Mouse (Mus musculus) granulocyte monocyte progenitor cell, adult 5-6 weeks (primary cell): ENCODE measurements around the gene Rpl32. TPM values are rescaled to one million over a fixed set of nuclear protein-coding genes. Genes with fewer than 3 reads are reported as not detected.

Experiments used
- ATAC-seq: replicated peaks from 2 replicates; pipeline ENCODE4 v1.8.0; 2016; ENCODE audit warnings: mild to moderate bottlenecking, moderate TSS enrichment, inconsistent platforms; ENCODE audit not compliant: poor library complexity, severe bottlenecking
- total RNA-seq, 2 experiments: library from RNA; stranded (forward) in 1 of 2; stranded (reverse) in 1 of 2; fragments of 200-712, 200-1000 nt in 1 of 2; fragments of >200 nt in 1 of 2; fragmentation: Nextera tagmentation in 1 of 2; gene quantifications; 2 replicates each; pipeline ENCODE4 v1.2.3; 2014 to 2017

The Rpl32 gene
- total RNA-seq (2014; fragmentation: Nextera tagmentation) (4,964 and 5,314 TPM in 2 replicates), total RNA-seq (2017) (4,316 and 4,490 TPM in 2 replicates)

DNA sequence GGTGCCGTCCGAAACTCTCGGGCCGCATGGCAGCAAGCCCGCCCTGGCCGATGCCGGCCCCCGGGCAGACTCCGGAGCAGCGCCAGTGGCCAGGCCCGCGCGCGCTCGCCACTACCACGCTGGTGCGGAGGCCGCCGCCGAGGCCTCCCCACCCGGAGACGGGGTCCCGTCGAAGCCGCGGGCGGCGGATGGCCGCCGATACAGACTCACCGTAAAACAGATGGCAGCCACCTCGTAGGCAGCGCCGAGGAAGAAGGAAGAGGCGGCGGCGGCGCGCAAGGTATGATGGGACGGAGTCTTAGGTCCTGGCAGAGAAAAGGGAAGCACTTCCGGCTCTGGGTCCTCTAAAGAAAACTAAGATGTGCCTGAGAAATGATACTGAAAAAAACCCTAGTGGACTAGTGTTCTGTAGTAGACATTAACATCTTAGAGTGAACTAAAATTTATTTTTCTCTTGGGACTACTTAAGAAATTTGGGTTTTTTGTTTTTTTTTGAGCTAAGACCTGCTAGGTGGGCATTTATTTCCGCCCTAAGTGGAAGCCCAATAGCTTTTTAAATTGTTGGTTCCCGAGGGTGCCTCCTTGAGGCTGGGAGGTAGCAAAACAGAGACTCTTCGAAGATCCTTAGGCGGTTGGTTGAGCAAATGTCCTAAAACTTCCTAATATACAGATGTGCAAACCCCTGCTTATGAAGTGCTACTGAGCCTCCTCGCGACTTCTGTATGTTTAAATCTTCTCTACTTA lies at the start of gene Rpl32:
Gene Rpl32, minus strand, starts transcription at position 260 of the 744 bp plus-strand sequence.
- ATAC-seq = peak; percentile 84

DNA sequence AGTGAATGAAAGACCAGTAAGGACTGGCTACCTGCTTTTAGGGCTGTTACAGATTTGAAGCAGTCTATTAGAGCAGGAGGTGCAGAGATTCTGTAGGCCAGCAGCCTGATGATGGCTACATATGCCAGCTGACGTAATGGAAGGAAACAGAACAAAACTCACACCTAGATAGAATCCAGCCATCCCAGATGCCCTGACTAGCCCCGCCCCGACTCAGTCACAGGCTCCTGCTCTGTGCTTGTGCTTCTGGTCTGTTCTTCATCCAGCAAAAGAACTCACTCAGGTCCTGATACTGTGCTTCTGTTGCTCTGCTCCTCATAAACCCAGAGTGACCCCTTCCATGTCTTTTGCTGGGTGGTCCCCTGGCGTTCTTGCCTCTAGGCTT lies 47.8 kb upstream of the Rpl32 start:
- no peak for ATAC-seq

DNA sequence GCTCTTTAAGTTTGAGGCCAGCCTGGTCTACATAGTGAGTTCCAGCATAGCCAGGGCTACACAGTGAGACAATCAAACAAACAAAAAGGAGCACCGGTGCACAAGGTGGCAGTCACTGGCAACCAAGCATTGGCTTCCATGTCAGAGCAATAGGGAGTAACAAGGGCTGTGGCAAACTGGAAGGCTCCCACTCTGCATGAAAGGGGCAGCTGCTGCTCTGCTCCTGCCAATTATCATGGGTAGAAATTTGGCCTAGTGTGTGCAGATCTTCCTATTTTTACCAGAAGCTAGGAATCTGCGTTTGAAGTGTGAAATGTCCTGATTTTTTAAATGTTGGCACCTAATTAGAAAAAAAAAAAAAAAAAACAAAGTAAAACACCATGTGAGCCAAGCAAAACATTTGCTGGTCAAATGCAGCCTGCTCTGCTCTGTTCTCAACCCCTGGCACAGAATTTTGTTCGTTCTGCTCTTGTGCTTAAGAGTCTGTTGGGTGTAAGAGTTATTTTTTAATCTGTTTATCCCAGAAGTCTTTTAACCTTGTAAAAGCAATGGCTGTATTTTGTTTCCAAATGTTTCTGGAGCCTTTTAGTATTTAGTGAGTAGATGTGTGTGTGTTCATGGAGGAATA lies 47.3 kb upstream of the Rpl32 start:
- ATAC-seq = no peak

DNA sequence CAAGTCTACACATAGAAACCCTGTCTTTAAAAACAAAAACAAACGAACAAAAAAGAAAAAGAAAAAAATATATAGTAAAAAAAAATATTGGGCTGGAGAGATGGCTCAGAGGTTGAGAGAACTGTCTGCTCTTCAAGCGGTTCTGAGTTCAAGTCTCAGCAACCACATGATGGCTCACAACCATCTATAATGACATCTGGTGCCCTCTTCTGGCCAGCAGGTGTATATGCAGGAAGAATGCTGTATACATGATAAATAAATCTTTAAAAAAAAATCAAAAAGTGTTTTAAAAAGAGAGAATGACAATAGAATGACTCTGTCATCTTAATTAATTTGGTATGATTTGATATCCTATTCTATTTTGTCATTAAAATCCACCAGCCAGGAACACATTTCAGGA lies 45.9 kb upstream of the Rpl32 start:
- ATAC-seq = no peak

DNA sequence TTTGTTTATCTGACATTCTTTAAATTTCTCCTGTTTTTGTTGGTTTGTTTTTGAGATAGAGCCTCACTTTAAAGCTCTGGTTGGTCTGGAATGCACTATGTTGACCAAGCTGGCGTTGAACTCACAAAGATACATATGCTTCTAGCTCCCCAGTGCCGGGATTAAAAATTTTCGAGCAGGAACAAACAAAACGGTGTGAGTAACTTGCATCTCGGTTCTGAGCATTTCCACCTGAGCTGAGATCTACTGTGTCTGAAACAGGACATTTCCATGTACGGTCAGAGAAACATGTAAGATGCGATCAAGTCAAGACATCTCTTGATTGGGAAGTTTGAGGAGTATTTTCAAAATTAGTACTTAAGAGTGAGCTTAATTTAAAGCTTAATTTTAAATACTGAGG lies 45.4 kb upstream of the Rpl32 start:
- ATAC-seq = no peak

DNA sequence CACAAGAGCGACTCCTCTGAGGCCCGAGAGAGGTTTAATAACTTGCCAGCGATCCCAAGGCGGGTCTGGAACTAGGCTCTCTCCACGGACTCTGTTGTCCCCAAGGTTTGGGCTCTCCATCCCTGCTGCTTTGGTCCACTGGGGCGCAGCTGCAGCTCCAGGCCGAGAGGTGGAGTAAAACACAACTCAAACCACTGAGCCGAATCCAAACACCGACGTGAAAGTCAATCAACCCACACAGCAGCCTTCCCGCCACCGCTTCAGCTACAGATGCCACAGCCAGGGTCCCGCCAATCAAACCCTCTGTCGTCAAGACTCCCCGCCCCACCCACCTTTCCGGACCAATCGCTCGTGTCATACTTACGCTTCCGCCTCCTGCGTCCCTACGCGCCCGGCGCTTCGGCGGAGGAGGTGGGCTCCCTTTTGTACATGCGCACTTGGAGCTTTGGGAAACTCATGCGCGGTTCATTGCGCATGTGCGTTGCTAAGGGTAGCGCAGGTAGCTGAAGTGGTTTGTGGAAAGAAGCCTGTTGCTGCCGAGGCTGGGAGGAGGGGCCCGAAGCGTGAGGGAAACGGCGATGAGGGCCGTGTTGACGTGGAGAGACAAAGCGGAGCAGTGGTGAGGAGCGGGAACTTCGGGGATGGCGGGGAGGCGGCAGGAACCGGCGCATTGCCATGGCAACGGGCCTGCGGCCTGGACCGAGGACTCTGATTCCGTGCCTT lies 44.7 kb upstream of the Rpl32 start, which contains the start of the genes Mbd4 and Ift122:
Gene Mbd4, minus strand, starts transcription at position 281 of the 723 bp plus-strand sequence.
Gene Ift122, plus strand, starts transcription at position 380 of the 723 bp plus-strand sequence.
- peak; percentile 96 for ATAC-seq

DNA sequence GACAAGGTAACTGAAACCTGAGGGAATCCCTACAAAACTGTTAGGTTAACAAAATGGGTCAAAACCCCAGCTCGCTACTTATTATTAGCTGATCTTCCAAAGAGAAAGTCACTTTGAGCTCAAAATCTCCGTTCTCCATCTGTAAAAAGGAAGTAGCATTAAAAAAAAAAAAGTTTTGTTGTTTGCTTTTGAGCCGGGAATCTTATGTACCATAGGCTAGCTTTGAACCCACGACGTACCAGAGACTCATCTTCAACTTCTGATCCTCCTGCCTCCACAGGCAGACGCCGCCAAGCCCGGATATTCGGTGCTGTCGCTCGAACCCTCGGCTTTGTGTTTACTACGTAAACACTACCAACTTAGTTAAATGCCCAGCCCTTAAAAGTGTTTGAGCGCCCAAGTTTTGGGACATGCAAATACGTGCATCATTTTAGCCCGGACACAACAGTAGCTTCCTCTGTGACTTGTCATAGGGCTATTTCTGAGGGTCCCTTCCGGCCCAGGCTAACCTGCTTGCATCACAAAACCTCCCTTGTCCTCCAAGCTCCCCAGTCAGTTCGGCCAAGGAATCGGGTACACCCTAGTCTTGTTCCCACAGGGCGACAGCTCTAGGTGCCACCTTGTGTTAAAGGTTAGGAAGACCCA lies 44.0 kb upstream of the Rpl32 start:
- ATAC-seq = peak; percentile 28

DNA sequence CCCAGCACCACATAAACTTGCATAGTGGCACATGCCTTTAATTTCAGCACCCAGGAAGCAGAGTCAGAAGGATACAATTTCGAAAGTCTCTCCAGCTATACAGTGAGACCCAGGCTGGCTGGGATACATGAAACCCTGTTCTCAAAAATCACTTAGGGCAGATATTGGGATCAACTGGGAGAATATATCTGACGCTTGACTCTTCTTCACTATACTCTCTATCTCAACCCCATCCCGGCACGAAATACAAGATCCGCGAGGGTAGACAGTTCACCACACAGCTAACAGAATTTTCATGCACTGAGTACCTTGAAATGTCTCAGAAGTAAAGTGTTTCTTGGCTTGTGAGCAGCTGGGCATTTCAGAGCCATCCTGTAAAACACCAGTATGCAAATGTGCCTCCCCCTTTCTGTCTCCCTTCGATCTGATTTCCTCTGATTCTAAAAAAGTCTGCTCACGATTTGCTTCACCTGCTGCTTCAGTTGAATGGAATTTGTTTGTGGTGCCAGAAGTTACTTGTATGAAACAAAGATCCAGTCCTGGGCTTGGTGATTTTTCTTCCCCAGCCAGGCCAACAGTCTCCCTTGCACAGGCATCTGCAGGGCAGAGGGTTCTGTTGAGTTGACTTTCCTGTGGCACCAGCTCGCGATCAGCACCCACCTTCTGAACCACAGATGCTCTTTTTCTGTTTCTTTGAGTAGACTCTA lies 40.2 kb upstream of the Rpl32 start:
- ATAC-seq = no peak

DNA sequence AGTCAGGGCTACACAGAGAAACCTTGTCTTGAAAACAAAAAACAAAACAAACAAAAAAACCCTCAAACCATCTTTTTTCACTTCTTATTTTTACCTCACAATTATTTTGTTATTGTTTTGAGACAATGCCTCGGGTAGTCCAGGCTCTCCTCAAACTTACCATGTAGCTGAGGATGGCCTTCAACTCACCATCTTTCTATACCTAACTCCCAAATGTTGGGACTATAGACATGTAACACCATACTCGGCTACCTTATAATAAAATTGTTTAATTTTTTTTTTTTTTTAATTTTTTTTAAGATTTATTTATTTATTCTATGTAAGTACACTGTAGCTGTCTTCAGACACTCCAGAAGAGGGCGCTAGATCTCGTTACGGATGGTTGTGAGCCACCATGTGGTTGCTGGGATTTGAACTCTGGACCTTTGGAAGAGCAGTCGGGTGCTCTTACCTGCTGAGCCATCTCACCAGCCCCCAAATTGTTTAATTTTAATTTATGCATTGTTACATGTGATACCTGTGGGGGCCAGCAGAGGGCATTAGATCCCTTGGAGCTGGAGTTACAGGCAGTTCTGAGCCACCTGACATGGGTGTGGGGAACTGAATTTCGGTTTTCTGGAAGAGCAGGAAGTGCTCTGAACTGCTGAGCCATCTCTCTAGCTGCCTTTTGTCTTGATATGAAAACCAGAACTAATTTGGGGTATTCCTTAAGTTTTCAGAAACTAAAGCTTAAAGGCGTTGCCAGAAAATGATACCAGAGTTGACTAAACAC lies 38.3 kb upstream of the Rpl32 start:
- ATAC-seq = peak; percentile 95

DNA sequence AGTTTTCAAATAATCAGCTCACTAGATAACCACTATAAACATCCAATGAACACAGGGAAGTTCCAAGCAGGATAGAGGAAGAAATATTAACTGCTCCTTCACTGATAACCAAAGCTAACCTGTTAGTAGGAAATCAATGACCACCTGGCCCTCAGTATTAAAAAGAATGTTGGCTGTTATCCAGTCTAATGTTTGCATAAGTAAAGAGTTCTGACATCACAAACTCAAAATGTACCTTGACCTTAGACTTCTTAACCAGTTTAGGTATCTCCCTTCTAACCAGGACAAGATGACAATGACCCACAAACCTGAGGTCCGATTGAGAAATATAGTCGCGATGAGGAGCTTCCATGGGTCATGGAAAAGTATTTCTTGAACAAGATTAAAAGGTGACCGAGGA lies 36.5 kb upstream of the Rpl32 start:
- ATAC-seq = no peak

DNA sequence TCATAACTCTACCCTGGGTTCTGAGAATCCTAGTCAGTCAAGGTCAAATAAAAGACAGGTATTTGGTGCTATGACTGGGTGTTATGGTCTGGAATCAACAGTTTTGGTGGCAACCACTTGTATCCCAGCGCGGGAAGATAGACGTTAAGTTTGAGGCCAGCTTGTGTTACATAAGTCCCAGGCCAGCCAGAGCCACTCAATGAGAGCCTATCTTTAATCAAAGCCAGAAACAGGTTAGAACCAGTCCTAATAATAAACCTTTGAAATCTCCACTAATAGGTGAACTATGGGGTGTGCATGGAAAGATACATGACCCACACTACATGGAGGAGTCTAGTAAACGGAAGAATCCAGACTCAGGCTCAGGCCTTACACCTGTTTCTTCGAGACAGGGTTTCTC lies 30.2 kb upstream of the Rpl32 start:
- ATAC-seq = no peak

DNA sequence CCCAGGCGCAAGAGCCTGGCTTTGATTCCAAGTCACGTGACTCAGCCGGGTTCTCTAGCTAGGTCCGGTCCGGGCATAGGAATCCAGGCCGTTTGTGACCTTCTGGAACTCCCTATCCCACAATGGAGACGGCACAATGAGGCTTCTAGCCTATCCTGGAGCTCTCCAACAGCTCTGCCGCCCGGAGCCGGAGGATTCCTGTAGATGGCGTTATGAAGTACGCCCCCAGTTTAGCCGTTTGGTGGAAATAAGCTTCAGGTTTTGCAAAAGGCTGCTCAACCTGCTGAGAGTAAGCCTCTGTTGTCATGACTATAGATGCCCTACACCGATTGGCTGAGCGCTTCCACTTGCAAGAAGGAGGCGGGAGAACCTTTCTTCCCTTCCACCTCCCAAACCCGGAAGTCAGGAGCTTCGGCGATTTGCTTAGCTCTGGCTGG lies 29.6 kb upstream of the Rpl32 start, which contains the start of gene Efcab12:
Gene Efcab12, minus strand, starts transcription at position 252 of the 437 bp plus-strand sequence.
- peak; percentile 98 for ATAC-seq

DNA sequence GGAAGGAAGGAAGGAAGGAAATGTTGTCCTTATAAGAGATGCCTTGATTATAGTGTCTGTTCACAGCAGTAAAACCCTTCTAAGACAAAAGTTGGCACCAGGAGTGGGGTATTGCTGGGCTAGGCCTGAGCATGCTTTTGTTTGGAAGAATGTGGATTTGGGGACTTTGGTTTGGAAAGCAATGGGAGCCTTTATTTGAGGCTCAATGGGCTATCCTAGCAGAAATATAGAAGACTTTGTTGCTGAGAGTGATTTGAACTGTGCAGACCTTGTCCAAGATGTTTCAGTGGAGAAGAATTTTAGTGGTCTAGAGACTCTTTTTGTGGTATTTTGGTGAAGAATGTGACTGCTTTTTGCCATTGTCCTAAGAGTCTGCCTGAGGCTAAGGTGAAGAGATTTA lies 25.3 kb upstream of the Rpl32 start:
- no peak for ATAC-seq

DNA sequence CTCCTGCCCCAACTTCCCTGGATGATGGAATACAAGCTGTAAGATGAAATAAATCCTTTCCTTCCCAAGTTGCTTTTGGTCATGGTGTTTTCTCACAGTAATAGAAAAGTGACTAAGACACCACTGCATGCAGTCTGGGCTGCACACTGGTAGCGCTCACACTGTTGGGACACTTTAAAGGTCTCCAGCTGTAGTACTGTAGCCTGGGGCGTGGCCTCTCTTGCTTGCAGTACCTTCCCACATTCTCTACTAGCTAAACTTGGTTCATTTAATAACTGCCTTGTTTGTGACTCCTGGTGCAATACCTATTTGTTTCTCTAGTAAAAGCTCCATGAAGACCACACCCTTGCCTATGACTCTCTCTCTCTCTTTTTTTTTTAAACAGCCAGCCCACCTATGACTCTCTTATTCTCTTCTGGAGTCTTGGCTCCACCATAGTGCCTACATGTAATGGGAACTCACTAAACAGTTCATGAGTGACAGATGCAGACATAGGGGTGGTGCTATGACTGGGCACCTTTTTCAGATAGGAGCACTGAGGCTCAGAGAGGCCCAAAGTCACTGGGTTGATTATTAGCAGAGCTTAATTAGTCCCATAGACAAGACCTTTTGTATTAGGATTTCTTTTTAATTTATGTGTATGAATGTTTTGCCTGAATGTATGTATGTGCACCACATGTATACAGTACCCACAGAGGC lies 23.8 kb upstream of the Rpl32 start:
- no peak for ATAC-seq

DNA sequence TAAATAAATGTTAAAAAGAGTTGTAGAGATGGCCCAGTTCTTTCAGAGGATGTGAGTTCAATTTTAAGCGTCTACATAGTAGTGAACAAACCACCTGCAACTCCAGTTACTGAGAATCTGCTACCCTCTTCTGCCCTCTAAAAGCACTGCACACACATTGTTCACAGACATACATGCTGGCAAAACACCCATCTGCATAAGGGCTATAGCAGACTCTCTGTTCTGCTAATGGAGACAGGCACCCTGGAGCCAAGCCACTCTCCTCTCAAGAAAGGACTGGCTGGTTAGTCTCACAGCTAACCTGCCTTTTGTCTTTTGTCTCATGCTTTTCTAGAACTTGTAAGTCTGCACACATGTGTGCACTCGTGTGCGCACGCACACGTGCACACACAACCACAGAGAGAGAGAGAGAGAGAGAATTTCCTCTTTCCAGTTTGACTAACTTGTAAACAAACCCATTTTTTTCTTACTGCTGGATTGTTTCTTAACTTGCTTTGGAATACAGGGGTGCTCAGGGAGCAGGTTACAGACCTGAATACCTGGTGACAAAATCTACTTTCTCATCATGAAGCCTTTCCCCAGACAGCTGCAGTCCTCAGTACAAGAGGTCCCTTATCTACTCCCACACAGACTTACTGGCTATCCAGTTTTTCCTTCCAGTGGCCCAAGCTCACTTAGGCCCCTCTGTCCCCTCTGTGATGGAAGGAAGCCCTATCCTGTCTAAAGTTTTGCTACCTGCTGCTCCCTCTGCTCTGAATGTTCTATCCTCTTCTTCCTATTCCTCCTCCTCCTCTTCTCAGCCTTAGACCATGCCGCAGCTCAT lies 22.4 kb upstream of the Rpl32 start:
- ATAC-seq = no peak

DNA sequence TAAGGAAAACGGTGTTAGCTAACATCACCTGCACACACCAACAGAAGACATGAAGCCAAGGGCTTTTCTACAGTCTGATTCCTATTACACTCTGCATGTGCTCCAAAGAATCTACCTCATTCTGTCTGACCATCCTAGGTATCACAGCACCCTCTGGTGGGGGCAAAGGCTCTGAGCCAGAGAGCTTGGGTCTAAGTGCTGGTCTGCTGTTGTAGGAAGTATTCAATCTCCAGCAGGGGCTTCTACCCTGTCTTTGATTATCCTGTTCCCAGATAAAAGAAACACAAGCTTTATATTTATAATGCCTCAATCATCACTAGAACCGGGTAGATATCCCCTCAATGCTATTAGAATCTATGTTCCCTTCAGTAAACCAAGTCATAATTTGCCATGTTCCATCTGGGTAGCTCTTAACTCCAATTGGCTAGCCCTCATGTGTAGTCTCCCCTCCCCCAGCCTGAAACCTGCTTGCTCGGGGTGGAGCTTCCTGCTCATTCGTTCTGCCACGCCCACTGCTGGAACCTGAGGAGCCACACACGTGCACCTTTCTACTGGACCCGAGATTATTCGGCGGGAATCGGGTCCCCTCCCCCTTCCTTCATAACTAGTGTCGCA lies 15.4 kb upstream of the Rpl32 start:
- peak; percentile 100 for ATAC-seq
